Mouse (Mus musculus): ENCODE measurements around the gene 4930447F04Rik. TPM values are rescaled to one million over a fixed set of nuclear protein-coding genes. Genes with fewer than 3 reads are reported as not detected.

4930447F04Rik gene
- not detected for total RNA-seq (2021)
- long read RNA-seq, experiment 1, result 0 reads
- long read RNA-seq, experiment 2, result 0 reads

DNA sequence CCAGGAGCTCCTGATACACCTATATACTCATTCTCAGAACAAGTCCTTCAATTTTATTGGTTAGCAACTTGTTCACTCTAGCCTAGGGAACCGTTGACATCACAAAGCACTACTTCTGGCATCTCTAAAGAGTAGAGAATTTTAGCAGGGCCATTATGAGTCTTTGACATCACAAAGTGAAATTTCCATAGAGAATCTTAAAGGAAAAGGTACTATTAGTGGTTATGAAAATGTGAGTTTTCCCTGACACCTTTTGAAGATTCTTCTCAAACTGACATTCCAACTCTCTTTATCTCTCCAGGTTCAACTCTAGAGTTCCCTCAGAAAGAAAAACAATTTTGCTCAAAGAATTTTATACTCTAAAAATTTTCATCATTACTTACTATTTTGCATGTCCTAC, at the start of gene 4930447F04Rik:
Gene 4930447F04Rik, minus strand, starts transcription at position 101 of the 400 bp plus-strand sequence.
- no peak for DNase-seq (ENCODE audit: low spot score in 2 of 2)

All from adrenal gland, adult 18-20 months (tissue).